Mouse (Mus musculus) yolk sac, embryonic 10.5 days (tissue): ENCODE data around the gene Gm17359.
A peak's percentile ranks its signal among the peaks of the same experiment; 100 is the strongest.

Experiments
- DNase-seq: peaks from one replicate; pipeline ENCODE4 v3.0.0-alpha.2; 2017; ENCODE audit warnings: low spot score

The Gm17359 gene

DNA sequence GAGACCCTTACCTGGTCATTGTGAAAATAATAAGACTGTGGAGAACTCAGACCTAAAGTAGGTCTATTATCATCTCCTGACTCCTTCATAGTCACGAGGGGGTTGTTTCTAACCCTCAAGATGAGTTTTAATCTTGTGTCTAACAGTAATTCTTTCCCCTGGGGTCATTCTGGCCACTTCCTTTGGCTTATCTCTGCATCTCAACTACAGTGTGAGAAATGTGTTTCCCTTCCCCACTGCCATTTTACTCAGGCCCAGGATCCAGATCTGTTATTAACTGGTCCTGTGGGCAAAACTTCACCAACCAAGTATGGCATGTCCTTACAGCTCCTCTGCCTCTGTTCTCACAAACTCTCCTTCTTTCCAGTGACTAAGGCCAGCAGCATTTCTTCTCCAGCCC is 12.8 kb downstream of the Gm17359 start:
- DNase-seq, result no peak

DNA sequence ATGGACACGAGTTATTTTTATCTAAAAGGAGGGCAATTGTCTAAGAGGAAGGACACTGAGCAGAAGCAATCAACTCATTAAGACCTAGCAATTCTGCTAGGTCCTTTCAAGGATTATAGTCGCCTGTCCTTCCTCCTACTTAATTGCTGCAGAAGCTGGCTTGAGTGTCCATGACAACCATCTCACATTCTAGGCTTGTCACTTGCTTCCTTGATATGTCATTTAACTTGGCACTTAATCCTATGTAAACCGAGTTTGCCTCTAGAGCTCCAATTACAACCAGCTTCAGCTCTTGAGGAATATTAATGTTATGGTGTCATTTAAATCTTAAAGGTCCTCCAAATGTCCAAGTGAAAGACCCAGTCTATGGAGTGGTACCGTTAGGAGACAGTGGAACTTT is 22.3 kb downstream of the Gm17359 start:
- no peak for DNase-seq

DNA sequence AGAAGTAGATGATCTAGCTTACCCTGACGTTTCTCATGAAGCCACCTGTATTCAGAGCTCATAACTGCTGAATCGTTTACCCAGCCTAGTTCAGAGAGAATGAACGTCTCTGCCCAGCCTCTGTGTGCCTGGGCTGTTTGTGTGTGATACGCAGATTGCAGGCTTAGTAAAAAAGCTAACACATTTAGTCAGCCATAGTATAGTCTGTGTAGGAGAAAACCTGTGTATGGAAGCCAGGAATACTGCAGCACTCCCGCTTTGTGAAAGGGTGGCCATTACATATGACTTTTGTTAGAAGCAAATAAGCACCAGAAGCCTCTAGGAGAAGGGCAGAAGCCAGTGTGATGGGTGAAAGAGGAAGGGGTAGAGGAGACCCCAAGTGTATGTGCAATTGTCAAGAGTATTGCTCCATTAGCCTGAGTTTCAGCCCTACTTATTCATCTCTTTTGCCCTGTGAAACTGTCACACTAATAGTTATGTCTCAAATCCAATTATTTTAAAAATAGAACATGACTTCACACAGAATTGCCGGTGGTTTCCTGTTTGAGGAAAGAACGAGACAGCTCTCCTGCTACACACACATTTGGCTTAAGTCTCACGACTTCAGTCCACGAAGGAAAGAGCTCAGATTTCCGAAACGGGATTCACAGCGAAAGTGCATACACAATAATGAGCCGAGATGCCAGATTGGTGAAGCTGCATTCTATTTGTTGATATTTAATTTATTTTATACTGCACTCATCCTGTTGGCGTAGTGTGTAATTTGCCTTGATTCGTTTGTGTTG is 24.0 kb downstream of the Gm17359 start:
- DNase-seq, result no peak

DNA sequence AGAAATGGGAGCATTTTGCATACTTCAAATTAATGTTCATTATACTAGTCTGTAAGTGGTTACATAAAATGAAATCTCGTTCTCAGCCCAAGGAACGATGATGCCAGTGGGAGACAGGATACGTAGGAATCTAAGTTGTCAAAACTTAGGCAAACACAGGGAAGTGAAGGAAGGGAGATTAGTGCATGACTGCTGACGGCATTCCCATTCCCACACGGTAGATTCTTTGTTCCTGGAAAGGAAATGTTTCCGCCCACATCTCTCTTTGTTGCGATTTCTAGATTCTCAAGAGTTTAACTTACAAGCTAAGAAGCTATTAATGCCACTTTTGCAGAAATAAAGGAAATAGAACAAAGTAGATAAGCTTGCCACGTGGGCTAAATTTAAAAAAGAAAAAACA is 29.6 kb downstream of the Gm17359 start:
- no peak for DNase-seq

DNA sequence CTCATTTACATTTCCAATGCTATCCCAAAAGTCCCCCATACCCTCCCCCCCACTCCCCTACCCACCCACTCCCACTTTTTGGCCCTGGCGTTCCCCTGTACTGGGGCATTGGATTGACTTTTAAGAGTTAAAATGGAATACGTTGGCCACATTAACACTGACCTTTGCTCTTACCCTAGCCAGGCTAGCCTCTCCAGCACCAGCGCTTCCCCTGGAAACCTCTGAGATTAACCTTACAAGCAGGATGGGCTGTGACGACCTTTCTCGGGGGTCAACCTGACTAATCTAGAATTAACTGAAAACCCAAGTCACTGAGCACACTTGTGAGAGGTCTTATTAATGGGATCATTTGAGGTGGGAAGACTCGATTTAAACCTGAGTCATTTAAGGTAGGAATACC is 31.8 kb downstream of the Gm17359 start:
- no peak for DNase-seq

DNA sequence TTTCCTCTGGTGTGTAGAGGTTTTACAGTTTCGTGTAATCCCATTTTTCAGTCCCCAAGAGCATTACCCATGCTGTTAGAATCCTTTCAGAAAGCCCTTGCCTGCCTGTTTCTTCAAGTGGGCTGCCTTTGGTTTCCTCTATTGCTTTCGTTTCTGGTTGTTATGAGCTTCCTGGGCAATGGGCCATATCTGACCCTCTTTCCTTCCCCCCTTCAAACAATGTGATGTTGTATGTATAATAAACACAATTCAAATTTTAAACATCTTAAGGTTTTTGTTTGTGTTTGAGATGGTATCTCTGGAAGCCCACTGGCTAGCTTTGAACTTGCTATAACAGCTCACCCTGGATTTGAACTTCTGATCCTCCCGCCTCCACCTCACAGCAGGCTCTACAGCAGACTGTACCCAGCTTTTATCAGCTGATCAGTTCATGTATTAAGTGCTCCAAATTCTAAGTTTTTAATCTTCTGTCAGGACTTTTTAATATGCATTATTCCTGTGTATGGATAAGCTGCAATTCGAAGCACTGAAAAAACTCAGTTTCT is 34.0 kb downstream of the Gm17359 start:
- DNase-seq, result no peak

DNA sequence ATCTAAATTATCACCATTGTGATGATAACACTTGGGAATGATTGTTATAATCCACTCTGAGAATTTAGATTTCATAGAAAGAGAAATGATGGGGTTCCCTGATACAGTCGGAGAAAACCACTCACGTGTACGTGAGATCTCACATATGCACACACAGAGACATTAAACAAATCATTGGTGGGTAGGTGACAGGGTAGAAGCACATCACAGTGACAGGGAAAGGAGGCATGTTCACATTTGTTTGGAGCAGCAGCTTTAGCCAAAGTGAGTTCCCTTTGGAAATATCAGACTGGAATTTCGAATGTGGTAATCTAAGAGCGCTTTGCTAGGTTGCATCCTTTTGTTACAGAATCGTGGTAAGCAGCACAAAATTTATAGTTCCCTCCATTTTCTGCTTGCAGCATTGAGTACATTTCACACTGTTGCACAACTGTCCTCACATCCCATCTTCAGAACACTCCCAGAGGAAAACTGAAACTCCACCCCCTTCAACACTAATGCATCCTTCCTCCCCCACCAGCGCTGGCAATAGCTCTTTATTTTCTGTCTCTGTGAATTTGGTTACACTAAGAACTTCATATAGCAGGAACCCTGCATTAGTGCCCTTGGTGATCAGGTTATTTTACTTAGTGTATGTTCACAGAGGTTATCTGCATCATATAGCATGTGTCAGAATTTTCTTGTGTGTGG is 35.2 kb downstream of the Gm17359 start:
- no peak for DNase-seq

DNA sequence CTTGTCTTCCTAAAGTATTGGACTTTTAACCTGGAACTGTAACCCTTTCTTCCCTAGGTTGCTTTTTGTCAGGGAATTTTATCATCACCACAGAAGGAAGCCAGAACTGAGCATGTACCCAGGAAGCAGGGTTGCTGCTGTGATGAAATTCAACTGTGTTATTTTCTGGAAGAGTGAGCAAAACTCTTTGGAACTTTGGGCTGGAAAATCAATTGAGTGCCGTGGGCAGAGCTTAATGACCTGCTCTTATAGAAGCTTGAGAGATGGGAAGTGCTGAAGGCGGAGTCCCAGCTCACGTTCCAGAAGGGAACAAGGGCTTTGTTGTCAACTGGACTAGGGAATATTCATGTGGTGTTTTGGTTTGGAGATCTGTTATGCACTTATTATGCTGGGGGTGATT is 37.5 kb downstream of the Gm17359 start:
- DNase-seq, result no peak

DNA sequence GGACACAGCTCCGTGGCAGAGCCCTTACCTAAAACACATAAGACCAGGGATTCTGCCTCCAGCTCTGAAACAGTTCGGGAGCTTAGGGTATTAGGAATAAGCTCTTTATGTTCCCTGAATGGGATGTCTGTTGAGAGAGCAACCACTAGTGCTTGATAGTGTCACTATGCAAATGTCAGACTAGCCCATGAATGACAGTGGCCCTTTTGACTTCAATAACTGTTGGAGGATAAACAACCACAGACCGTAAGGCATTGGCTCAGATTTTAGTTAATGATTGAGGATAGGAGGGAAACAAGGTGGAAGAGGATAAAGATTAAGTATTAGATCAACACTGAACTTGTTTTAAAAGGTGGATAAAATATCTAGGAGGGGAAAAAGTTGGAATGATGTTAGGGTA is 41.6 kb downstream of the Gm17359 start:
- DNase-seq, result no peak

DNA sequence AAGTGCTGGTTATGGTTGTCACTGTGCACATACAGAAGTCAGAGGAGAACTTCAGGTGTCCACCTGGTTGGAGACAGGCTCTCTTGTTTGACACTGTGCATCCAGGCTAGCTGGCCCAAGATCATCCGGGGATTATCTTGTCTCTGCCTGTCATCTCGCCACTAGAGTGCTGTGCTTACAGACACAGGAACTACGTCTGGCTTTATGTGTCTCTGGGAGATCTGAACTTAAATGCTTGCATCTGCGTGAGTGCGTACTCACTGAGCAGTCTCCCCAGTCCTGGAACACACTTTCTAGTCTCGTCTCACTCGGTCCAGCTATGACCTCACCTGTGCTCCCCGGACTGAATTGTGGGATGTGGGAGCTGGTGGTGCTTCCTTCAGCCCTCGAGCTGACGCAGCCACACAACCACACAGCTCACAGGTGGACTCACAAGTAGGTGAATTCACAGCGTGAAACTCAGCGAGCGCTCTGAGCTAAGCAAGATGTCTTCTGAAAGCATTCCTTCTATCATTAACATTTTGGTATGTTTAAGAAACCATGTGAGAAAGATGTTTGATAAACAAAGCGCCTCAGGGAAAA is 42.9 kb downstream of the Gm17359 start:
- peak; percentile 3 for DNase-seq

DNA sequence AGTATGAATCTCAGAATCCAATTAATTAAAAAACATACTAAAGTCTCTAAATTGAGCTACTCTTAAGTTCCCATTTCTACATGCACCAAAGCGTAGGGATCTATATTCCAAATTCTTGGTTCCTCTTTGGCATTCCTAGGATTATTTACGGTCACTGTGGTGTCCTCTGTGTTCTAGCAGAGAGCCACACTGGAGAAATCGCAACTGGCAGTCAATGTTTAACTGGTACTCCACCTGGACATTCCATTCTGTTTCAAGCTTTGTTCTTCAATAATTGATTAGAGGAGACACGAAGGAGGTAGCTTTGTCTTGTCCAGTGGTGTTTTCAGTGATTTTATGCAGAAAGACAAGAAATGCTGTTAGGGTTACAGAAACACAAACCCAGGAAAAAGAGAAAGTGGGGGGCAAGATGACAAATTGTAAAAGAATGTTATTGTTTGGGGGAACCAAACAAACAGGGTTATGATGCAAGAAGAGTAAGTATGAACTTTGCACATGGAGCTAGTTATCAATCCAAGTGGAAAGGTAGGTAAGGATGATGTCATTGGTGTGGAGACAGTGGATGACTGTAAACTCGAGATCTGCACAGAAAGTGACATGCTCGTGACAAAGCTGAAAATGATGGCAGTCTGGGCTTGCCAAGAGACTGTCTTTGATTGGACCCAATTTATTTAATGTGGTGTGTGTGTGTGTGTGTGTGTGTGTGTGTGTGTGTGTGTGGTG is 43.6 kb downstream of the Gm17359 start:
- DNase-seq, result peak; percentile 53

DNA sequence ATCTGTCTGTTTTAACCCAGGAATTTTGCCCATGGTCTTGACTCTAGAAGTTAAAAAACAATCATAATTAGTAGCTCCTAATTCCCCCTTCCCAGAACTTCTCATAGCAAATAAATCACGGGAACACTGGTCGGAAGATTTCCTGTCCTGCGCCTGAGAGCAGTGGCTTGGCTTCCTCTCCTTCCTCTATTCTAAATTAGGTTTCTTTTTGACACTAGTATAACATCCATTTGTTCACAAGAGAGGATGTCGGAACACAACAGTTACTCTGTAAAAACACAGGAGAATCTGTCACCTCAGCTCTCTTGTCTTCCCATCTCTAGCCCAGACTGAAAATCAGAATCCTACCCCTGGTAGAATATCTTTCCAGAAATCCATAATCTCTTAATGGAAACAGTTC is 44.9 kb downstream of the Gm17359 start:
- no peak for DNase-seq

DNA sequence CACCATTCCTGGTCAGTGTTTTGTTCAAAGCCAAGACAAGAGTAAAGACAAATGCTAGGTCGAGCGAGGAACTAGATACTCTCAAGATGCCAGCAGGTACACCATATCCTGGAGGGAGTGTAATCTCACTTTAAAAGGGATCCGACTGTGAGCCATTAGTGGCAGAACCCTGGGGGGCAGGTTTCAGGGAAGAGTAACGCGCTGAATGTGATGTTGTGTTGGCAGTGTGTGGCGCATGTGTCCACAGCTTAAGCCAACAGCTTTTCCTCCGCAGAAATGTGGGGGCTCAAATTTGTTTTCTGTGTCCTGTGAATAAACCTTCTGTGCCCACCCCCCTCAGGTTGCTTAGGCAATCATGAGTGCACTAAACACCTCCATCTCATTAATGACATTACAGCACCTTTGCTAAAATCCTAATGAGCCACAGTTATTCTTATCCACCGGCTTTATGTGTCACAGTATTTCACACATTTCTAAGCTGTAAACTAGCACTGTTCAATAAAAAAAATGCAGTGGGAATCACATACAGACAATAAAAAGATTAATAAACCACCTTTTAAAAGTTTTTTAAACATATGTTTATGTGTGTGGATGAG is 49.1 kb downstream of the Gm17359 start:
- no peak for DNase-seq

DNA sequence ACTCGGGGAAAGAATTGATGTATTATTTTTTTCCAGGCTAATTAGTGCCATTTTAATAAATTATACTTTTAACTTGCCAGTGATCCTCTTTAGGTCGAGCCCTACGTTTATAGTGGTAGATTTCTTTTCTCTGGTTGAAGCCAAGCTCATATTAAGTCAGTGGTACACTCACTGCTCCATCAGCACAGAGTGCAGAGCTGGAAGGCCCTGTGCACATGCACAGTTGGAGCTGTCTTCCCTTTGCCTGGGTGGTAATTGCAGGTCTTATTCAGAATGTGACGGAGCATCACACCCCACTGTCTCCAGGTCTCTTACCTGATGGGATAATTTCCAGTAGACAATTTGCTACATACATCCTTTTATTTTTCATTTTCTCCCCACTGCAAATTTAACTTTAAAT is 52.6 kb downstream of the Gm17359 start:
- no peak for DNase-seq

DNA sequence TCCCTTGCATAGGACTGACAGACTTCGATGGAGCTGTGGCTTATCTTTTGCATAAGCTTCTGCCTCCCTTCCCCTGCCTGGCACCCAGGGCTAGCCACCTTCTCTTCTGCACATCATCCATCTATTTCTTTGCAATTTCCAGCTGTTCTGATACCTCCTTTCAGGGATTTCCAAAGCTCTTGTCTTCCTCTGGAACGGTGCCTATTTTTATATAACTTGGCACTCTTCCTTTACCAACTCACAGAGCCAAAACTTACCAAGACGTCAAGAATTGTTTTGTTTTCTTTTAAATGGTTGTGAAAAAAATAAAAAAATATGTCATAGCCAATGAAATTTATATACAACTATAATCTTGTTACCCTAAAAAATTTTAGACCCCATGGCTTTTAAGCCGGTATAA is 64.1 kb downstream of the Gm17359 start:
- no peak for DNase-seq

DNA sequence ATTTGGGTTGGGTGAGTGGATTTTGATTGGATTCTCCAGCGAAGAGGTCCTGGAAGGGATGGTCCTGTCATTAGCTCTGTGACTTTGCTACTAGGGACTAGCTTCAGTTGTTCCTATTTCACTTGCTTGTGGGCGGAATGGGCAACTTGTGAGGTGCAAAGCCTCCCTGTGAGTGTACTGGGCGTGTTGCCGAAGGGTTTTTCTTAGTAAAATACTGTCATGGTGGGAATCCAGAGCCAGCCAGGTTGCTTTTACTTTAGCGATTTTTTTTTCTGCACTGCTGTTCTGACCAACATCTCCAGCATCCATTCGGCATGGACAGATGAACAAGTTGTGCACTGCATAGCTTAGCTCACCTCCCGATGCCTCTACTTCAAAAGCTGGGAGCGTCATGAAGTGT is 65.6 kb downstream of the Gm17359 start:
- DNase-seq, result no peak

DNA sequence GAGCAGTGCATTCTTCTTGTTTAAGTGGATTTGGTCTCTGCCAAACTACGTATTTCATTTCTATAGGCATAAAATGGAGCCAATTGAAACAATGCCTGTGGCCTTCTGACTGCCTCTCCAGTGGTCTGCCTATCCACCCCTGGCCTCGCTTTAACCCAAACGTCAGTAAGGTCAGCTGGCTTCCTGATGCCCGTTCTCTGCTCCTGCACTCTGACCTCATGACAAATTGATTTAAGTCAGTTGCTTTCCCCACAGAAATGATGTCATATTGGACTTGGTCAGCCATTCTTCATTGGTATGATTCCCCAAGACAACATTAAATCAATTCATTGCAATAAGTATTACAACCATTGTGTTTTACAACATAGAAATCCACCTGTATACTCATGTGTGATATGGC is 72.1 kb downstream of the Gm17359 start:
- no peak for DNase-seq

DNA sequence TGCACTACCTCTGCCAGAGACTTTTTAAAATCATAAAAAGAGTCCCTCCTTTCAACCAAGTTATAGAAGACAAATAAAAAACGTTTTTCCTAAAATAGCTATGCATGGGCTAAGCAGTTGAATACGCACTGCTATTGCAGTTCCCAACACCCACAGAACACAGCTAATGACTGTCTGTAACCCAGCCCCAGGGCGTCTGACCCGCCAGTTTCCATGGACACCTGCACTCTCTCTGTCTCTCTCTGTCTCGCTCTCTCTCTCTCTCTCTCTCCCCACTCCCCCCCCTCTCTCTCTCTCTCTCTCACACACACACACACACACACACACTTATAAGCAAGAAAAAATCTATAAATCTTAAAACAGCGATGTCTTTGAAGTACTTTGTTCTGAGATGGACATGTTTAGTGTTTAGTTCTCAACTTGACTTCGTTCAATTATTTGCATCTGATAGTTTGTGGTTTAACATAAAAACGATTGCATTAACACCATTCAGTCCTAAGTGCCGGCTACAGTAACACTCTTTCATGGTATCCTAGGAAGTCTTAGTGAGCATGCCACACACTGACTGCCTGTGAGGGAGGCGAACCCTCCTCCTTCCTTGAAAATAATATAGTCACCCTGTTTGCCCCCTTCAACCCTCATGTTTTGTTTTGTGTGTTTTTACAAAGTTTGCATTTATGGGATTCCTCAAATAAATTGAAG is 73.6 kb downstream of the Gm17359 start:
- no peak for DNase-seq

DNA sequence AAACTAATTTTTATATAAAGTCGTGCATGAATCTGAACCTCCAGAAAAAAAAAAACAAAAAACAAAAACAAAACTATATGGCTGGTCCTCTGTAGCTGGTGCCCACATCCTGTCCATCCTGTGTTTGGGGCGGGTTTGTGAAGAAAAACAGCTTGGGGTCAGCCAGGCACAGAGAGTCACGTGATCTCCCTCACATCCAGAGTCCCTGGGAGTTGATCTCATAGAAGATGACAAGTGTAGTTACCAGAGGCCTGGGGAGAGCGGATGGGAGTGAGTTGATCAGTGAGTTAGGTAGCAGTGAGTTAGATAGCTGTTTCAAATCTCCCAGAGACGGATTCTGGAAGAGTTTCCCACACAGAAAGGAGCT is 74.2 kb downstream of the Gm17359 start:
- no peak for DNase-seq

DNA sequence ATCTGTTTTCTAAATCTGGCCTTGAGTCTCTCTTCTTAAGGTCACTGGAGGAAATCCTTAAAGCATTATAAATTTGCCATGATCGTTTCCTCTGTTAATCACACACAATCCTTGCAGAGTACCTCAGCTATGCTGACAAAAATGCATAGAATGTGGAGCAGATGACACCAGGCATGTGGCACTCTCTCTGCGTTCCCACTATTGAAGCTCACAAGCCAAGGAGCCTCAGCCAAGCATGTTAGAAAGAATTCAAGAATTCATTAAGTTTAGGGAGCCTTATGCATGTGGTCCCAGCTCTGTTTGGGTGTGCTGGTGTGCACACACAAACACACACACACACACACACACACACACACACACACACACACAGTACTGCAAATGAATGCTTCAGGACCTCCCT is 75.2 kb downstream of the Gm17359 start:
- no peak for DNase-seq

DNA sequence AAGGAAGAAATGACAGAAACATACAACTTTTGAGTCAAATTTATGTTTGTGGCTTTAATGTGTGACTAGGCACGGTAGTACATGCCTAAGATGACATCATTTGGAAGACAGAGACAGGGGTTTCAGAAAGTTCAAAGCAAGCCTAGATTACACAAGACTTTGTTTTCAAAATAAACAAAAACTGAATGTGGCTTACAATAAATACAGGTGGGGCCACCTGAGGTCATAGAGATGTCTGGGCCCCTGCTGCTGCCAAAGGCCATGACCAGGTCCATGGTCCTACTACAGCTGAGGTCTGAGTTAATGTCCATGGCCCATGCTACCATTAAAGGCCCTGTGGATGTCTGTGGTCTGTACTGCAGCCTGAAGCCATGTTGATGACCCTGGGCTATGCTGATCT is 77.0 kb downstream of the Gm17359 start:
- DNase-seq, result no peak

DNA sequence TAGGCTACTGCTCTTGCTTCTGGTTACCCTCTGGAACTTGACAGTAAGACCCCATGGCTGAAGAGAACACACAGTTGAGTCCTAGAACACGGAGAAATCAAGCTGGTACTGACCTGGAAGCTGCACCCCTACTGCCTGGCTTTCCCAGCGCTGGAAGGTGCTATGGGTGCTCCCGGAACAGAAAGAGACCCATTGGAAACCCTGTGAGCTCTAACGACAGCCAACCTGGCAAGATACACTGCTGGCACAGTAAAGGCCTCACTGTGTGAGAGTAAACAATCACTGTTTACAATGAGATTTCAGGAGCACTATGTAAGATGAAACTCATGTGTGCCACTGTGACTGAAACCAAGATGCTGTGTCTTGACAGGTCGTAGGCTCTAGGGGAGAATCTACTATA is 78.6 kb downstream of the Gm17359 start:
- no peak for DNase-seq
